Mouse (Mus musculus) 3T3-L1 (cell line): ENCODE data around the gene Ablim1.

ENCODE experiments used
- DNase-seq: peaks from one replicate; pipeline ENCODE4 v3.0.0-alpha.2; 2015; ENCODE audit warnings: low read depth, low spot score

Ablim1 gene

DNA sequence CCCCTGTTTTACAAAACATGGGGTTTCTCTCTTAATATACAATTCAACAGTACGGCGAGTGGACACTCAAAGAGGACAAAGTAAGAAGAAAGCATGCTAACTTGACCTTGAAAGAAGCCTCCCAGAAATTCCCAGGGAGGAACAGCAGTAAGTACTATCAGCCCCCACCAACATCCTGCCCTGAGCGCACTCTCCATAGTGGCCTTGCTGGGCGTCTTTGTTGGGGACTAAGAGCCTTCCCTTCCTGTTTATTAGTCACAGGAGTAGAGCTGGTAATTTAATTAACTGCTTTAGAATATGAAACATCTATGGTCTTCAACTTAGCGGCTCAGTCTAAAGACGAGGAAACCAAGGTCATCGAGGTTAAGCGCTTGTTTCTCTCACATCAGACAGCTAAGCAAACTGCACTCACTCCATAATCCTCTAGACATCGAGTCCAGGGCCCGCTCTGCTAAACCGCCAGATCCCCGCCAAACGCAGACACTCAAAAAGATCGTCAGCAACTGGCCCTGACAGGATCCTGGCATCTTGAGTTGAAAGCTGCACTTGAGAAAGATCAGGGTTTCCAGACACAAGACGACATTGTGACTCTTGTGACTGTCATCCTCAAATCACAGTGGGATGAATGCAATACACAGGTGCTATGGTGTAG, 50.3 kb downstream of the Ablim1 start:
- DNase-seq = no peak

- no peak for DNase-seq
Observed at GRCm38 (mm10) chr19:57257801-57258200, 56.9 kb downstream of the Ablim1 start.

DNA sequence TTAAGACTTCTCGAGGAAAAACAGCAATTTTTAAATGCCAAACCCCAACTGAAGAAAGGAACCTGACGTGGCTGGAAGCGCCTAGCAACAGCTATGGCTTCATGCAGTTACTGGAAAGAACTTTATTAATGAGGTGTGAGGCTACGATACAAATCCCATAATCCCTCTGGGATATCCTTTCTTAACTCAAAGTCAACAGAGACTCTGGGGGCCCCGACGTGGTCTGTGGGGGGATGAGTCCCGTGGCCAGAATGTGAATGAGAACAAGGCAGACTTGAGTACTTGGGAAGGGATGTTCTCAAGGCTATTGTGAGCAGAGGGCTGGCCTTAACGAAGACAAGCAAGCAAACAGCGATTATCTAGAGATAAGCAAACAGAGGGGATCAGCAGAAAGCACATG, 58.1 kb downstream of the Ablim1 start:
- DNase-seq = no peak

GRCm38 (mm10) chr19:57255157-57255556, 59.6 kb downstream of the Ablim1 start:
- peak; percentile 52 for DNase-seq

- no peak for DNase-seq
Observed at GRCm38 (mm10) chr19:57252692-57253448, 61.8 kb downstream of the Ablim1 start.

- no peak for DNase-seq
Observed at GRCm38 (mm10) chr19:57248781-57249180, 65.9 kb downstream of the Ablim1 start.

GRCm38 (mm10) chr19:57247221-57247620, 67.5 kb downstream of the Ablim1 start:
- DNase-seq = no peak

DNA sequence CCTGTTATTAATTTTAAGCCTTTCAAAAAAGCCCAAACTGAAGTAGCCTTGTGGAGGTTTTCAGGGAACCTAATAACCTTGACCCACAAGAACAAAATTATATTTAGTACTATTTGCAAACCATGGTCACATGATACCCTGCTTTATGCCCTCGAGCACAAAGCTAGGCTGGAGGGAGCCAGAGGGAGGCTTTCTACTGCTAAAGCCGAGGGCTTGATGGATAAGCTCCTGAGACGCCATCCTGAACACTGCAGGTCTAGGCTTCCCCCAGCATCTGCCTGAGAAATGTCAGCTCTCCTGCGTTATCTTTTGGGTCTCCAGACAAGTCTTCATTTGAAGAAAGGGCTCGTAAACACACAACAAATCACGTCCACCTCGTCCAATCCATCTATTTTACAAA, 70.4 kb downstream of the Ablim1 start:
- DNase-seq = peak; percentile 25

DNA sequence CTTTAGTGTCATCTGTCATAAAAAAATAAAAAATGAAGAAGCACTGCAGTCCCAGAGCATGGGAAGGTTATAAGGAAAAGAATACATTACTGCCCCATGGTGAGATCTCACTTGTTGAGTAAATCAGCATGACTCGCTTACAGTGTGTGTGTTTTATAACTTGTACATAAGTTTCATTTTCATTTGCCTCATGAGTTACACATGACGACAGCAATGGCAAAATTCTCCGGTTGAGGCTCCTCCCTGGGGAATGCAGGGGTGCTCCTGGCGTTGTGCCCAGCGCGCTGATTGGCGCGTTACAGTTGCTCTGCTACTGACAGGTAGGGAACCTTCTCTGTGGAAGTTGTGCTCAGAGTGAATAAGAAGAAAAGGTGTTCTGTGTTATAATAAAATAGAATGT, 71.1 kb downstream of the Ablim1 start:
- DNase-seq = peak; percentile 70

DNA sequence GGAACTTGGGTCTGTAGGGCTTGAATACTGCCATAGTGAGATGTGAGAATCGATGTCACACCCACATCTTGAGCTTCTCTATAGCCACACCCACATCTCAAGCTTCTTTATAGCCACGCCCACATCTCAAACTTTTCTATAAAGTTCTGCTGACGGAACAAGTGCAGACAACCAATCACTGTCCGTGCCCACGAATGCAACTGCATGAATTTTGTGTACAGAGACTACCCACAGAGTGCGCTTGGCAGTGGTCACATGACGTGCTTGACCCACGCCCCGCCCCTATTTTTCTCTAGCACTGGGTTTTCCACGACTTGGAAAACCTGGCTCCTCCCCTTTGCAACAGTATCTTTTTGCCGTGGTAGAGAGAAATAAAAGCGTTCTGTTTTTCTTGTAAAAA, 71.5 kb downstream of the Ablim1 start:
- peak; percentile 67 for DNase-seq

GRCm38 (mm10) chr19:57241363-57242192, 73.1 kb downstream of the Ablim1 start:
- peak; percentile 84 for DNase-seq

DNA sequence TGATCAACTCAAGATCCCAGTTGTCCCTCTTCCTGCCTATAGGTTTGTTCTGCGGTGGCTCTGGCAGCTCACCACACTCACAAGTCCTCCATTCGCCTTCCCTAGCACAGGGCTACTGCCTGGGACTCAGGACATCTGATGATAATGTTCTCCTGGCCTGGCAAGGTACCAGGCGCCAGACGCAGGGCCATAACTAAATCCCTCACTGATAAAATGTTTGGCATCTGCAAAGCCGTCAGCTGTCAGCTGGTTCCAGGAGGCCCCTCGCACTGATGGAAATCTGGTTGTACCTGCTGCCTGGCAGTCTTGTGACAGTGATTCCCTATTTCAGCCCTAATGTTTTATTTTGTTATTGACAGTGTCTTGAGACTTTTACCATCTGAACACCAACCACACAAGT, 74.5 kb downstream of the Ablim1 start:
- DNase-seq = no peak

DNA sequence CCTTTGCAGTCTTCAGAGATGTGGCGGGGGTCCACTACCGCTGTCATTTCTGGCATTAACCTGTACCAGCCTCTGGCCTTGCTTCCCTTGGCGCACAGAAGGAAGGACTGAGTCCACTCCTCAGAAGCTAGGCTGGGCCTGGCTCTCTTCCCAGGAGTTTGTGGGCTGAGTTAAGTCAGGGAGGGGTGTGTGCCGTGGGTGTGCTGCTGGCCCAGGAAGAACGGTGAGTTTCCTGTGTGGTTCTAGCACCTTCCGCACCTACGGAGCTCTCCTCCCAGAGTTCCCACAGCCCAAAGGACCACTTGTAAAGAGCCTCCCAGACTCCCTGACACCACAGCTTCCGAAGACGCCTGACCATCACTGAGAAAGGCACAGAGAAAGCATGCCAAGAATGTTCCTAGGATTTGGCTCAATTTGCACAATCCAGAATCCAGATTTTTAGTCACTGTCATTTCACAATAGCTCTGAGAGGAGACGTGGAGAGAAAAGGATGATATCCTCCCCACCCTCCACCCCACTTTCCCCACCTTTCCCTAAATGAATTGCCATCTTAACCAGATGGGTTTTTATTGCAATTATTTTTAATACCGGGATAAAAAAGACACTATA, 75.4 kb downstream of the Ablim1 start:
- DNase-seq = peak; percentile 95

GRCm38 (mm10) chr19:57238461-57238860, 76.3 kb downstream of the Ablim1 start:
- DNase-seq = no peak

- no peak for DNase-seq
Observed at GRCm38 (mm10) chr19:57237534-57237933, 77.2 kb downstream of the Ablim1 start.

DNA sequence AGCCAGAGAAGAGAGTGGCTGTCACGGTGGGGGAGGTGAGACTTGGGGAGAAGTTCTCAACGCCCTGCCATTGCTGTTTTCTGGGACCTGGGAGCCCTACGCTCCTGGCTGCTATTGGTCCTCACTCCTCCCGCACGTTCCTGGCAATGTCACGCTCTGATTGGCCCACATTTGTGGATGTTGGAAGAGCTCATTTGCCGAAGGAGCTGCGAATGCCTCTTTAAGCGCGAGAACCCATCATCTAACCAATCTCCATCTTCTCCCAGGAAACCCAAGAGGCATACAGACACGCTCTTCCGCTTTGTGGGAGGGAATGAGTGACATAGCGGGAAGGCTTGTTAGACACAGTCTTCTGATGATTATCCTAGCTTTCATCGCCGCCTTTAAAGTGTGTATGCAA, 78.1 kb downstream of the Ablim1 start:
- no peak for DNase-seq

- DNase-seq = no peak
Observed at GRCm38 (mm10) chr19:57235931-57236330, 78.8 kb downstream of the Ablim1 start.

DNA sequence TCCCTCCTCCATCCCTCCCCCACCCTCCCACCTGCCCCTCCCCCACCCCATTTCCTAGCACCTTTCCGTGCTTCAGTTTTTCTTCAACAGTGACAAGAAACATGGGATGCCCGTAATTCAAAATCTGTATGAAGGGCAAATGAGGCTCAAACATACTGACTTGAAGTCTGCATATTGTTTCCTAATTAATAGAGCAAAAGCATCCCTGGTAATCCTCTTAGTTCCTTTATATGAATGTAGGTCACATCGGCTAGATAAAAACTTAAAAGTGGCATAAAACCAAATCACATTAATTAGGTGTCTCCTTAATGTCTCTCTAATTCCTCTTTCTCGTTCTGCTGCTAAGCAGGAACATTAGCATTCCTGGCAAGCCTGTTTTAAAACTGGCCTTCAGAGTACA, 83.7 kb downstream of the Ablim1 start:
- no peak for DNase-seq

- no peak for DNase-seq
Observed at GRCm38 (mm10) chr19:57229161-57229560, 85.6 kb downstream of the Ablim1 start.

DNA sequence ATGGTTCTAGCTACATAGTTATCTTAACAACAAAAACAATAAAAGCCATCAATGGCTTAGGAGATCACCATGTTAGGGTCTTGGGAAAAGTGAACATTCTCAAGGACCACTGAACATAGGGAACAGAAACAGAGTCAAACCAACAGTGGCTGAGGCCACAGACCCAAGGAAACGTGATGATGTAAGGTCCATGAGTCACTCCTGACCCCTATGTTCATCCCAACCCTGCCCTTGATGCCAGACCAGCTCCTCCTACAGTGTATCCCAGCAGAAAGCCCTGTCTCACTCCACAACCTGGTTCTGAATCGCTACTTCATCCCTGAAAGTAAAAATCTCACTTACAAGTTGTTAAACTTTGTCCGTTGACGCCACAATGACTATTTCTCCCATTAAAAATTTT, 86.1 kb downstream of the Ablim1 start:
- DNase-seq = peak; percentile 58

GRCm38 (mm10) chr19:57224390-57224789, 90.3 kb downstream of the Ablim1 start:
- no peak for DNase-seq

DNA sequence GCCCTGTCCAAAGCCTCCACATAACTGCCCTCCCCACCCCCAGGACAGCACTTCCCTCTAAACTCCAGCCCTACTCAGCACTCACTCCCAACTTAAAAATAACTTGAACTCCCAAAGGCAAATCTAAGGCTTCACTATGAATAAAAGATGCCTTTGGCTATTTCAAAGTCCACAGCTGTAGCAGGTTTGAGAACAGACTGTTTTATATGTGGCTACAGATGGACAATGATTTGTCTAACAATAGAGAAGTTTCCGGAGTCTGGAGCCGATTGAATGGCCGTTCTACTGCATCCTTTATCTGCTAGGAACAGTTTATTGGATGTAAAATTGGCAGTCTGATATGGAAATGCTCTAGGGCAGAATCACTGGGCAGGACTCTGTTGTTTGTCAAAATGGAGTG, 91.0 kb downstream of the Ablim1 start:
- DNase-seq = peak; percentile 45
